Mouse (Mus musculus) spleen, adult 2 months (tissue): ENCODE measurements around the gene Coq9.

Experiments
- CTCF ChIP-seq: fragments of 200-500 bp; IDR thresholded peaks from 2 replicates; pipeline ENCODE4 v1.5.1; 2011; ENCODE audit warnings: mild to moderate bottlenecking, inconsistent platforms; ENCODE audit not compliant: insufficient read depth, insufficient read length, insufficient replicate concordance; ENCODE audit errors: extremely low read depth
- POLR2A ChIP-seq: fragments of 200-500 bp; IDR thresholded peaks from 2 replicates; pipeline ENCODE4 v1.6.1; 2011; ENCODE audit warnings: low read depth, low read length, inconsistent platforms

DNA sequence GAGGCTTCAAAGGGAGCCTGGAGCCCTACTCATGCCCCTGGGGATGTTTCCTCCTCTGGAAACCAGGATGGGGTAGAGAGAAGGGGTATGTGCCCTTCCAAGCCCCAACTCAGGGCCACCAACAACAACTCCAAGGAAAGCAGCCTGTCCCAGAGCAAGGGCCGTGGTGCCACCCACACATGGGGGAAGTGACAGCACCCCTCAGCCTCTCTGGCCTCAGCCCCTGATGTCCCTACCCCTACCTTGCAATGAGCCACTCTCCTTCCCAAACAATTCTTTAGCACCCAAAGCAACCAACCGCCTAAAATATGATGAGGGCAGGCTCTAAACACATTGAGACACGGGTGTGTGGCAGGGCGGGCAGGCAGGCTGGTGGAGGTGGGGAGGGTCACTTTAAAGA, 31.9 kb downstream of the Coq9 start:
- TF ChIP-seq POLR2A = no peak
- TF ChIP-seq CTCF = no peak
